Mouse (Mus musculus): ENCODE data around the gene Add3. TPM values are rescaled to one million over a fixed set of nuclear protein-coding genes. Genes with fewer than 3 reads are reported as not detected.

Add3 gene
- polyA plus RNA-seq, 1 experiment from 2014 or later = 119 TPM

DNA sequence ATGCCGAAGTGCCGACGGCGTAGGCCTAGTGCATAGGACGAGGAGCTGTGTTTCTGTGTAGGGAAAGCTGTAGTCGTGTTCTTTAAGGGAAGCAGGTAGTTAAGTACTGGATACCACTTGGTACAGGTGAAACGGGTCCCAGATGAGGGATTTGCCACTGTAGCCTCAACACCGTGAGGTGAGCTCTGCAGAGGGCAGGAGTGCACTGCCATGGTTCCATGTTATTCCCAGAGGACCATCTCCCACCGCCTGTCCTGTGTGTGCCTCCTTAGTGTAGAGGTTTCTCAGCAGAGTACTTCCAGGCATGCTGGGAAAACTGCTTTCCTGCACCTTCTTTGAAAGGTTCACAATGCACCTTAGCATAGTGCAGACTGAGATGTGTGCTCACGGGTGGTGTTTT is 26.1 kb downstream of the Add3 start:
- Histone ChIP-seq H3K27me3 (ENCODE audit: insufficient read depth, low read length) (no peaks in the 10 kb centered on the region), H3K4me3 (ENCODE audit: low read depth, low read length) (no peak overlapping the region), H3K4me2 (no peak overlapping the region), H3K27ac (ENCODE audit: low read depth) (no peak overlapping the region), H3K9ac (no peak overlapping the region), H3K4me1 (ENCODE audit: insufficient read depth) (peaks cover 9% of the 10 kb centered on the region; the same call in 1 of the 2 replicates), H3K36me3 (ENCODE audit: insufficient read depth) (no peaks in the 10 kb centered on the region), H3K9me3 (ENCODE audit: low read depth, low read length) (no peaks in the 10 kb centered on the region)
- ATAC-seq (ENCODE audit: insufficient read depth) (no peak), DNase-seq (no peak)
- no peak for TF ChIP-seq CTCF (IDR thresholded peaks at IDR 0.05; ENCODE audit: low read depth)
- WGBS = 84% methylated on average over 10 of the region's 10 CpGs

DNA sequence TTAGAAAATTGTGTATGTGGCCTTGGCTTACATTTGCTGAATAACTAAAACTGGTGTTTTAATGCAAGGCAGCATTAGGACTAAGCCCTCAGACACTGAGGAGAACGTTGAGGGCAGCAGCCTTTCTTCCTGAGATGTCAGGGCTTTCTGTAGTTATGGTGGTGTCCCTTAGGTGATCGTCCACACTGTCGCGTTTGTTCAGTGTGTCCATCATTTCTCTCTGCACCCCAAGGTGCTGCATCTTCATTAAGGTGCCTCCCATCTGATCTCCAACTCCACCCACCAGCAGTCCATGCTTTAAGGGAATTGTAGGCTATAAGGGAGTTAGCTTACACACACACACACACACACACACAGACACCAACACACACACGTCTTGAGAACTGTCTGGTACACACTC is 28.3 kb downstream of the Add3 start:
- DNase-seq = no peak
- H3K4me1 ChIP-seq (ENCODE audit: insufficient read depth) = peaks cover 9% of the 10 kb centered on the region; the same call in 1 of the 2 replicates
- WGBS = 63% methylated on average over 5 of the region's 5 CpGs
- no peaks in the 10 kb centered on the region for H3K36me3 ChIP-seq (ENCODE audit: insufficient read depth)
- no peaks in the 10 kb centered on the region for H3K27me3 ChIP-seq (ENCODE audit: insufficient read depth, low read length)
- no peak overlapping the region; the same call in 1 of the 2 replicates for H3K27ac ChIP-seq (ENCODE audit: low read depth)
- no peak overlapping the region for H3K9ac ChIP-seq
- ATAC-seq (ENCODE audit: insufficient read depth) = no peak
- no peak overlapping the region for H3K4me3 ChIP-seq (ENCODE audit: low read depth, low read length)
- H3K4me2 ChIP-seq = no peak overlapping the region
- H3K9me3 ChIP-seq (ENCODE audit: low read depth, low read length) = no peaks in the 10 kb centered on the region
- TF ChIP-seq CTCF (IDR thresholded peaks at IDR 0.05; ENCODE audit: low read depth) = no peak

DNA sequence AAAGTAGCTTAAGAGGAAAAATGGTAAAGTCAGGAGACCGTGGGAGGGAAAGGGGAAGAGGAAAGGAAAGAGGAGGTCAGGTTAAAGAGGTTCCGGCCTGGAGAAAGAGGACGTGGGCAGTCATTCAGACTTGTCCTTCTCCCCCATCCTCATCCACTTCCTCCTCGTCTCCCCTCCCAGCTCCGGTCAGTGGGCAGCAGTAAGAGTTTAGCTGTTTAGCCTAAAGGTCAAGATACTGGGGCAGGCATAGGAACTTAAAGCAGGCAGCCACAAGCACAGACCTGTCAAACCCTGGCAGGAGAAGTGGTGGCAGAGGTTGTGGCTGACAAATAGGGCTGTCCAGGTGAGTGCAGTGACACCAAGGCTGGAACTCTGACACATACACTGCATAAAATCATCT is 30.4 kb downstream of the Add3 start:
- Histone ChIP-seq H3K9me3 (ENCODE audit: low read depth, low read length) (no peaks in the 10 kb centered on the region), H3K9ac (no peak overlapping the region), H3K27me3 (ENCODE audit: insufficient read depth, low read length) (no peaks in the 10 kb centered on the region), H3K4me3 (ENCODE audit: low read depth, low read length) (no peak overlapping the region), H3K4me1 (ENCODE audit: insufficient read depth) (peaks cover 9% of the 10 kb centered on the region; the same call in 1 of the 2 replicates), H3K4me2 (no peak overlapping the region), H3K27ac (ENCODE audit: low read depth) (no peak overlapping the region), H3K36me3 (ENCODE audit: insufficient read depth) (no peaks in the 10 kb centered on the region)
- no peak for ATAC-seq (ENCODE audit: insufficient read depth)
- 53% methylated on average over 5 of the region's 5 CpGs for WGBS
- no peak for TF ChIP-seq CTCF (IDR thresholded peaks at IDR 0.05; ENCODE audit: low read depth)
- DNase-seq = no peak

GRCm38 (mm10) chr19:53174034-53174433 is 33.8 kb downstream of the Add3 start:
- Histone ChIP-seq H3K9me3 (ENCODE audit: low read depth, low read length) (no peaks in the 10 kb centered on the region), H3K4me2 (no peak overlapping the region), H3K9ac (no peak overlapping the region), H3K4me3 (ENCODE audit: low read depth, low read length) (no peak overlapping the region), H3K27me3 (ENCODE audit: insufficient read depth, low read length) (no peaks in the 10 kb centered on the region), H3K4me1 (ENCODE audit: insufficient read depth) (peaks cover 6% of the 10 kb centered on the region; the same call in 1 of the 2 replicates), H3K36me3 (ENCODE audit: insufficient read depth) (no peaks in the 10 kb centered on the region), H3K27ac (ENCODE audit: low read depth) (no peak overlapping the region)
- no peak for ATAC-seq (ENCODE audit: insufficient read depth)
- WGBS = 86% methylated on average over 2 of the region's 2 CpGs
- no peak for DNase-seq
- no peak for TF ChIP-seq CTCF (IDR thresholded peaks at IDR 0.05; ENCODE audit: low read depth)

- no peaks in the 10 kb centered on the region for H3K36me3 ChIP-seq (ENCODE audit: insufficient read depth)
- H3K4me2 ChIP-seq = no peak overlapping the region
- H3K4me3 ChIP-seq (ENCODE audit: low read depth, low read length) = no peak overlapping the region
- H3K27ac ChIP-seq (ENCODE audit: low read depth) = no peak overlapping the region
- no peaks in the 10 kb centered on the region for H3K27me3 ChIP-seq (ENCODE audit: insufficient read depth, low read length)
- H3K4me1 ChIP-seq (ENCODE audit: insufficient read depth) = peaks cover 4% of the 10 kb centered on the region; the same call in 1 of the 2 replicates
- H3K9ac ChIP-seq = no peak overlapping the region
- no peaks in the 10 kb centered on the region for H3K9me3 ChIP-seq (ENCODE audit: low read depth, low read length)
- WGBS = 73% methylated on average over 5 of the region's 5 CpGs
- DNase-seq (no peak), ATAC-seq (ENCODE audit: insufficient read depth) (no peak)
- TF ChIP-seq CTCF (IDR thresholded peaks at IDR 0.05; ENCODE audit: low read depth) = no peak
Measured at GRCm38 (mm10) chr19:53175550-53175949, 35.3 kb downstream of the Add3 start.

DNA sequence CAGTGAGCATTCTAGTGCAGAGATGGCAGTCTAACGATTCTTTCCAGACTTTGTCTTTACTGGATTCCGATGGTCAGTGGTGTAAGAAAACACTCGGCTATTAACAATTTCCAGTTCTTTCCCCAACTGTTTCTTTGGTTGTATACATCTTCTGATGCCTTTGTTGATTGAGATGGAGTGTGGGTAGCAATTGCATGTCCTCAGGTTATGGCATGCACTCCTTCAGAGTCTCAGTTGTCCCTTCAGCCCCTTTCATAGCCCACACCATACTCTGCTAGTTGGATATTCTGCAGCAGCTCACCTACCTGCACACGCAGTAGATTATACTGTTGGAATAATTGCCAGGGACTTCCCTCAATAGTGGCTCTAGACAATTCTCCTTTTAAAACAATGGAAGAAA is 36.3 kb downstream of the Add3 start:
- no peaks in the 10 kb centered on the region for H3K27me3 ChIP-seq (ENCODE audit: insufficient read depth, low read length)
- H3K9ac ChIP-seq = no peak overlapping the region
- TF ChIP-seq CTCF (IDR thresholded peaks at IDR 0.05; ENCODE audit: low read depth) = no peak
- H3K27ac ChIP-seq (ENCODE audit: low read depth) = no peak overlapping the region
- no peaks in the 10 kb centered on the region for H3K9me3 ChIP-seq (ENCODE audit: low read depth, low read length)
- no peak for DNase-seq
- H3K4me3 ChIP-seq (ENCODE audit: low read depth, low read length) = no peak overlapping the region
- no peak for ATAC-seq (ENCODE audit: insufficient read depth)
- WGBS = 67% methylated on average over 4 of the region's 4 CpGs
- no peak overlapping the region for H3K4me2 ChIP-seq
- H3K36me3 ChIP-seq (ENCODE audit: insufficient read depth) = no peaks in the 10 kb centered on the region
- peaks cover 12% of the 10 kb centered on the region for H3K4me1 ChIP-seq (ENCODE audit: insufficient read depth)

DNA sequence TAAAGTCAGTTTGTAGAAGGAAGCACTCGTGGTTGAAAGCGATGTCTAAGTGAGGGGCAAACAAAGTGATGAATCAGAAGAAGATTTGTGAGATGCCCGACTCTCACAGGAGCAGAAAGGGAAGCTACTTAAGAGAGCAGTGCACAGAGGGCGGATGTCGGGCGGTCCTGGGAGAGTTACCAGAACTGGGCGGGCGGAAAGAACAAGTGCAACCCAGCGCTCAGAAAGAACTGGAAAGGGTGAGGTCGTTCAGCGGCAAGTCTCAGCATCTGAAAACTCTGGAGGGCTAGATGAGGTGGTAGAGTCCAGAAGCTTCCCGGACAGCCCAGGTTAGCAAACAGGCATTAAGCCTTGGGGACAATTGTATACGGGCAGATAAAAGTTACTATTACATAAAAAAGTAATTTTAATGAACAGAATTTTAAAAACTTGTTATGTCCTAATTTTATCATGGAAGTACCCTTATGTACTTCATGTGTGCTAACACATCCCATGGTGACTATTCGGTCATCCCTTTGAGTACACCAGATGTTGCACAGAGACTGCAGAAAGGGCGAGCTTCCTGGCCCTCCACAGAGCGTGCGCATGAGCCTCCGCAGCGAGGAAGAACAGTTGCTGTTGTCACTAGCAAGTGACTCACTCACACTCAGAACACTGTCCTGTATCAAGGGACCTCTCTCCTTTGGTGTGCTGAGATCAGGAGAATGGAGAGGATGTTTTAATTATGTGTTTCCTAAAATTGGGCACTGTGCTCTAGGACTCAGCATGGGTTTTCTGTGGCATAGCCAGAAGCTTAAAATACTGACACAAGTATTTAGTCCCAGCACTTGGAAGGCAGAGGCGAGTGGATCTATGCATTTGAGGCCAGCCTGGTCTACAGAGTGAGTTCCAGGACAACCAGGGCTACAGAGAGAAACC is 38.6 kb downstream of the Add3 start:
- no peaks in the 10 kb centered on the region for H3K9me3 ChIP-seq (ENCODE audit: low read depth, low read length)
- ATAC-seq (ENCODE audit: insufficient read depth) (no peak), DNase-seq (no peak)
- H3K36me3 ChIP-seq (ENCODE audit: insufficient read depth) = no peaks in the 10 kb centered on the region
- no peak for TF ChIP-seq CTCF (IDR thresholded peaks at IDR 0.05; ENCODE audit: low read depth)
- no peaks in the 10 kb centered on the region for H3K27me3 ChIP-seq (ENCODE audit: insufficient read depth, low read length)
- H3K4me2 ChIP-seq = no peak overlapping the region
- no peak overlapping the region for H3K4me3 ChIP-seq (ENCODE audit: low read depth, low read length)
- WGBS = 89% methylated on average over 20 of the region's 20 CpGs
- no peak overlapping the region for H3K27ac ChIP-seq (ENCODE audit: low read depth)
- H3K4me1 ChIP-seq (ENCODE audit: insufficient read depth) = peaks cover 27% of the 10 kb centered on the region
- no peak overlapping the region for H3K9ac ChIP-seq

All from lung, embryonic 14.5 days (tissue).